Mouse (Mus musculus) CH12.LX (cell line): ENCODE data around the gene Megf11.

Experiments used
- CHD2 ChIP-seq: IDR thresholded peaks from 2 replicates; pipeline ENCODE4 v1.6.1; 2011; ENCODE audit warnings: low read length, improper control_type of control experiment
- CTCF ChIP-seq, 2 experiments: IDR thresholded peaks in 1 of 2; conservative IDR thresholded peaks in 1 of 2; 2 replicates each; pipeline ENCODE4 v1.5.1; 2011 to 2012; ENCODE audit warnings: low read depth in 2 of 2, low read length in 2 of 2, improper control_type of control experiment in 1 of 2, inconsistent platforms in 1 of 2, mild to moderate bottlenecking in 1 of 2, moderate library complexity in 1 of 2
- E2F4 ChIP-seq: IDR thresholded peaks from 2 replicates; pipeline ENCODE4 v1.6.1; 2011; ENCODE audit warnings: low read depth, low read length, improper control_type of control experiment; ENCODE audit not compliant: insufficient replicate concordance
- ELF1 ChIP-seq: IDR thresholded peaks from 2 replicates; pipeline ENCODE4 v1.6.1; 2014; ENCODE audit warnings: low read depth, mild to moderate bottlenecking, inconsistent platforms, low read length, improper control_type of control experiment
- EP300 ChIP-seq: IDR thresholded peaks from 2 replicates; pipeline ENCODE4 v1.6.1; 2011; ENCODE audit warnings: low read length, improper control_type of control experiment
- MYC ChIP-seq: IDR thresholded peaks from 2 replicates; pipeline ENCODE4 v1.6.1; 2011; ENCODE audit warnings: low read depth, mild to moderate bottlenecking, improper control_type of control experiment, low read length
- POLR2A ChIP-seq: IDR thresholded peaks from 2 replicates; pipeline ENCODE4 v1.6.1; 2011; ENCODE audit warnings: low read depth, mild to moderate bottlenecking, improper control_type of control experiment, low read length
- POLR2AphosphoS2 ChIP-seq: IDR thresholded peaks from 2 replicates; pipeline ENCODE4 v1.6.1; 2011; ENCODE audit warnings: low read depth, low read length, improper control_type of control experiment
- USF2 ChIP-seq: conservative IDR thresholded peaks from 2 replicates; pipeline ENCODE4 v1.6.1; 2011; ENCODE audit warnings: low read depth, low read length, improper control_type of control experiment
- ZC3H11A ChIP-seq: IDR thresholded peaks from 2 replicates; pipeline ENCODE4 v1.6.1; 2012; ENCODE audit warnings: low read depth, mild to moderate bottlenecking, inconsistent platforms, low read length, improper control_type of control experiment
- ZKSCAN1 ChIP-seq: IDR thresholded peaks from 2 replicates; pipeline ENCODE4 v1.6.1; 2012; ENCODE audit warnings: low read depth, inconsistent platforms, low read length, improper control_type of control experiment, borderline replicate concordance

- no peak for TF ChIP-seq POLR2AphosphoS2
- TF ChIP-seq EP300, result peak; percentile 93
- no peak for TF ChIP-seq E2F4
- TF ChIP-seq USF2, result no peak
- no peak for TF ChIP-seq CTCF (conservative IDR thresholded peaks at IDR 0.05 in 1 of 2, IDR thresholded peaks at IDR 0.05 in 1 of 2; ENCODE audit: low read depth in 2 of 2, low read length in 2 of 2)
- TF ChIP-seq POLR2A, result no peak
- TF ChIP-seq ZC3H11A, result no peak
- TF ChIP-seq CHD2, result peak; percentile 51; the same call in 1 of the 2 replicates
- TF ChIP-seq ELF1, result peak; percentile 83
- no peak for TF ChIP-seq ZKSCAN1
- TF ChIP-seq MYC, result 0 out of 2 replicates have a peak, but pooled peaks have one; percentile 45
Measured at GRCm38 (mm10) chr9:64702937-64703336, 317.5 kb downstream of the Megf11 start.
